Mouse (Mus musculus): Measurements from ENCODE around the gene Hsd17b1. TPM values are rescaled to one million over a fixed set of nuclear protein-coding genes. Genes with fewer than 3 reads are reported as not detected.

Hsd17b1 gene
- total and polyA plus RNA-seq, 3 experiments = not detected

DNA sequence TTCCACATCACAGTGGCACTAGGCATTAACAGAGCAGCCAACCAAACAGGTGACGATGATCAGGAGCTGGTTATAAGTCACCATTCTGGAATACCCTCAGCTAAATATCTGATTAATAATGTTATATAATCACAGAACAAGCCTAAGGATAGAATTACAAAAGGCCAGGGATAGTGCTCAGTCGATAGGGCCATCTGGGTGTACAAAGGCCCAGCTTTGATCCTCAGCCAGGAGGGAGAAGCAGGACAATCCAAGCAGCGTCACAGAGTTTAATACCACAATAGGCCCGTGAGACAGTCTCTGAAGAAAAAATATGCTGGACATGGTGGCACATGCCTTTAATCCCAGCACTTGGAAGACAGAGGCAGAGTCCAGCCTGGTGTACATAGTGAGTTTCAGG is 31.1 kb downstream of the Hsd17b1 start:
- Histone ChIP-seq H3K4me3 (ENCODE audit: control insufficient read depth in 1 of 2, insufficient read depth in 1 of 2, low read depth in 2 of 2, low read length in 2 of 2) (no peak overlapping the region), H3K79me2 (ENCODE audit: control insufficient read depth, insufficient read depth, low read length, poor library complexity) (peaks cover 12% of the 10 kb centered on the region), H3K9me3 (replicated peaks; ENCODE audit: insufficient read depth, low read length) (no peaks in the 10 kb centered on the region), H3K9ac (ENCODE audit: control insufficient read depth, low read depth, low read length, poor library complexity, severe bottlenecking) (no peak overlapping the region), H3K36me3 (ENCODE audit: control insufficient read depth in 1 of 2, insufficient read depth in 2 of 2, low read length in 2 of 2) (peaks cover 0 to 14% of the 10 kb centered on the region in 2 experiments; a peak in 2 of 4 replicates), H3K4me1 (ENCODE audit: control insufficient read depth in 1 of 2, insufficient read depth in 2 of 2, low read length in 2 of 2) (no peaks in the 10 kb centered on the region), H3K27me3 (ENCODE audit: control insufficient read depth in 1 of 2, insufficient read depth in 2 of 2, low read length in 2 of 2) (no peaks in the 10 kb centered on the region), H3K27ac (ENCODE audit: control insufficient read depth, low read depth, low read length) (no peak overlapping the region)
- TF ChIP-seq USF2 (IDR thresholded peaks at IDR 0.05; ENCODE audit: borderline replicate concordance in 1 of 2, insufficient read depth in 1 of 2, low read depth in 1 of 2, low read length in 2 of 2) = no peak
- no peak for TF ChIP-seq RAD21 (IDR thresholded peaks at IDR 0.05; ENCODE audit: low read depth, low read length)
- DNase-seq (ENCODE audit: low read depth, low spot score) = no peak

DNA sequence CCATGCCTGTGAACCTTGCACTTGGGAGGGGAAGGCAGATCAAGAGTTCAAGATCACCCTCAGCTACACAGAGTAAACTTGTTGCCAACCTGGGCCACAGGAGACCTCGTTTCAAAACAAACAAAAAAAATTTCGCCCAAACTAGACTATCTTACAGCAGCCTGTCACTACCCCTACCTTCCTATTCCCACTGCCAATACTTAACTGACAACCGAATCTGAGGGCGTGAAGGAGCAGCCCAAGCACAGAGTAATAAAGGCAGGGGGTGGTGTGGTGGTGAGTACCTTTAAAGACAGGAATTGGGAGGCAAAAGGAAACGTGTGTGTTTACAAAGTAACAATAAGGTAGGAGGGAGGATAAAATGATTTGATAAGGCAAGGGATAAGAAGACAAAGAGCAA is 32.5 kb downstream of the Hsd17b1 start:
- no peak overlapping the region for H3K27ac ChIP-seq (ENCODE audit: control insufficient read depth, low read depth, low read length)
- DNase-seq (ENCODE audit: low read depth, low spot score) = no peak
- H3K4me3 ChIP-seq (ENCODE audit: control insufficient read depth in 1 of 2, insufficient read depth in 1 of 2, low read depth in 2 of 2, low read length in 2 of 2) = no peak overlapping the region
- H3K4me1 ChIP-seq (ENCODE audit: control insufficient read depth in 1 of 2, insufficient read depth in 2 of 2, low read length in 2 of 2) = no peaks in the 10 kb centered on the region
- H3K36me3 ChIP-seq (ENCODE audit: control insufficient read depth in 1 of 2, insufficient read depth in 2 of 2, low read length in 2 of 2) = peaks cover 0 to 9% of the 10 kb centered on the region in 2 experiments; a peak in 2 of 4 replicates
- no peak overlapping the region for H3K9ac ChIP-seq (ENCODE audit: control insufficient read depth, low read depth, low read length, poor library complexity, severe bottlenecking)
- no peaks in the 10 kb centered on the region for H3K9me3 ChIP-seq (replicated peaks; ENCODE audit: insufficient read depth, low read length)
- peaks cover 20% of the 10 kb centered on the region for H3K79me2 ChIP-seq (ENCODE audit: control insufficient read depth, insufficient read depth, low read length, poor library complexity)
- TF ChIP-seq TAL1 (IDR thresholded peaks at IDR 0.05; ENCODE audit: low read length) (no peak), MAFK (IDR thresholded peaks at IDR 0.05; ENCODE audit: borderline replicate concordance, low read depth, low read length) (no peak), MYB (IDR thresholded peaks at IDR 0.05; ENCODE audit: low read depth, low read length) (no peak), TCF12 (IDR thresholded peaks at IDR 0.05; ENCODE audit: low read depth, low read length) (no peak), MEF2A (IDR thresholded peaks at IDR 0.05; ENCODE audit: extremely low read depth, insufficient replicate concordance, low read depth, low read length, poor library complexity, severe bottlenecking) (no peak), CTCF (IDR thresholded peaks at IDR 0.05 in 2 of 3, conservative IDR thresholded peaks at IDR 0.05 in 1 of 3; ENCODE audit: control insufficient read depth in 1 of 3, insufficient read depth in 1 of 3, low read depth in 2 of 3, low read length in 3 of 3, poor library complexity in 1 of 3, severe bottlenecking in 1 of 3) (no peak), SIN3A (IDR thresholded peaks at IDR 0.05; ENCODE audit: low read length) (no peak), POLR2A (IDR thresholded peaks at IDR 0.05; ENCODE audit: control insufficient read depth in 1 of 2, insufficient read depth in 1 of 2, low read depth in 1 of 2, low read length in 2 of 2, poor library complexity in 1 of 2) (no peak)
- no peaks in the 10 kb centered on the region for H3K27me3 ChIP-seq (ENCODE audit: control insufficient read depth in 1 of 2, insufficient read depth in 2 of 2, low read length in 2 of 2)

GRCm38 (mm10) chr11:101111178-101111577 is 33.0 kb downstream of the Hsd17b1 start:
- H3K27me3 ChIP-seq (ENCODE audit: control insufficient read depth in 1 of 2, insufficient read depth in 2 of 2, low read length in 2 of 2) = no peaks in the 10 kb centered on the region
- TF ChIP-seq NRF1 (IDR thresholded peaks at IDR 0.05; ENCODE audit: insufficient read depth, low read depth, low read length, poor library complexity, severe bottlenecking) (no peak), MYC (IDR thresholded peaks at IDR 0.05; ENCODE audit: low read depth, low read length) (no peak), POLR2AphosphoS5 (IDR thresholded peaks at IDR 0.05; ENCODE audit: borderline replicate concordance, low read depth, low read length) (no peak), KAT2A (conservative IDR thresholded peaks at IDR 0.05; ENCODE audit: low read depth, low read length) (no peak), EP300 (IDR thresholded peaks at IDR 0.05; ENCODE audit: low read depth in 1 of 2, low read length in 2 of 2) (no peak), NELFE (IDR thresholded peaks at IDR 0.05; ENCODE audit: low read depth, low read length) (no peak)
- H3K36me3 ChIP-seq (ENCODE audit: control insufficient read depth in 1 of 2, insufficient read depth in 2 of 2, low read length in 2 of 2) = peaks cover 0 to 4% of the 10 kb centered on the region in 2 experiments; a peak in 2 of 4 replicates
- H3K4me1 ChIP-seq (ENCODE audit: control insufficient read depth in 1 of 2, insufficient read depth in 2 of 2, low read length in 2 of 2) = no peaks in the 10 kb centered on the region
- H3K4me3 ChIP-seq (ENCODE audit: control insufficient read depth in 1 of 2, insufficient read depth in 1 of 2, low read depth in 2 of 2, low read length in 2 of 2) = no peak overlapping the region
- H3K9ac ChIP-seq (ENCODE audit: control insufficient read depth, low read depth, low read length, poor library complexity, severe bottlenecking) = no peak overlapping the region
- peaks cover 22% of the 10 kb centered on the region for H3K79me2 ChIP-seq (ENCODE audit: control insufficient read depth, insufficient read depth, low read length, poor library complexity)
- no peaks in the 10 kb centered on the region for H3K9me3 ChIP-seq (replicated peaks; ENCODE audit: insufficient read depth, low read length)
- H3K27ac ChIP-seq (ENCODE audit: control insufficient read depth, low read depth, low read length) = no peak overlapping the region
- no peak for DNase-seq (ENCODE audit: low read depth, low spot score)

Data from MEL (cell line).